Mouse (Mus musculus) erythroblast, adult 5-6 weeks (primary cell): ENCODE measurements around the gene Tnfsf14. TPM values are rescaled to one million over a fixed set of nuclear protein-coding genes. Genes with fewer than 3 reads are reported as not detected.

Experiments
- ATAC-seq: replicated peaks from 2 replicates; pipeline ENCODE4 v1.8.0; 2016; ENCODE audit warnings: moderate number of reproducible peaks, mild to moderate bottlenecking, moderate TSS enrichment, inconsistent platforms; ENCODE audit not compliant: poor library complexity, low FRiP score, severe bottlenecking
- total RNA-seq, 2 experiments: library from RNA; stranded (forward) in 1 of 2; stranded (reverse) in 1 of 2; fragments of 150-400 nt in 1 of 2; fragments of 200-764, 138-1000 nt in 1 of 2; gene quantifications; 2 replicates each; pipeline versions ENCODE4 v1.2.3 to v1.2.4; 2015 to 2017; ENCODE audit warnings: low replicate concordance in 2 of 2

The Tnfsf14 gene
- total RNA-seq, 2 experiments from 2014 or later, result 2.0 TPM; not detected in 1

- no peak for ATAC-seq
Observed at GRCm38 (mm10) chr17:57145115-57145514, 48.9 kb downstream of the Tnfsf14 start.

- ATAC-seq, result no peak
Observed at GRCm38 (mm10) chr17:57143704-57144103, 50.3 kb downstream of the Tnfsf14 start.

GRCm38 (mm10) chr17:57139708-57140107 is 54.3 kb downstream of the Tnfsf14 start:
- no peak for ATAC-seq

Other genes starting within 250 kb of the Tnfsf14 start
- gene Acer1, start 212.1 kb downstream of the Tnfsf14 start, total RNA-seq (2015; ENCODE audit: low replicate concordance), result not detected in 2 replicates
- gene Acer1, start 212.1 kb downstream of the Tnfsf14 start, total RNA-seq (2017; ENCODE audit: low replicate concordance), result not detected in 2 replicates
- 4.6 and 13.8 TPM in 2 replicates for gene Clpp, start 203.9 kb downstream of the Tnfsf14 start, total RNA-seq (2015; ENCODE audit: low replicate concordance)
- 6.6 and 9.6 TPM in 2 replicates for gene Clpp, start 203.9 kb downstream of the Tnfsf14 start, total RNA-seq (2017; ENCODE audit: low replicate concordance)
- gene Alkbh7, start 196.8 kb downstream of the Tnfsf14 start, total RNA-seq (2015; ENCODE audit: low replicate concordance), result not detected in 2 replicates
- 2.5 and 8.9 TPM in 2 replicates for gene Alkbh7, start 196.8 kb downstream of the Tnfsf14 start, total RNA-seq (2017; ENCODE audit: low replicate concordance)
- not detected in 2 replicates for gene Pspn, start 194.2 kb downstream of the Tnfsf14 start, total RNA-seq (2015; ENCODE audit: low replicate concordance)
- 1.5 TPM in 1 of 2 replicates, not detected in the other for gene Pspn, start 194.2 kb downstream of the Tnfsf14 start, total RNA-seq (2017; ENCODE audit: low replicate concordance)
- 18.3 and 33.9 TPM in 2 replicates for gene Gtf2f1, start 182.9 kb downstream of the Tnfsf14 start, total RNA-seq (2015; ENCODE audit: low replicate concordance)
- 34.3 and 59.5 TPM in 2 replicates for gene Gtf2f1, start 182.9 kb downstream of the Tnfsf14 start, total RNA-seq (2017; ENCODE audit: low replicate concordance)
- not detected in 2 replicates for gene Gm17949, start 182.7 kb downstream of the Tnfsf14 start, total RNA-seq (2015; ENCODE audit: low replicate concordance)
- gene Gm17949, start 182.7 kb downstream of the Tnfsf14 start, total RNA-seq (2017; ENCODE audit: low replicate concordance), result not detected in 2 replicates
- 32.9 and 37.6 TPM in 2 replicates for gene Khsrp, start 162.7 kb downstream of the Tnfsf14 start, total RNA-seq (2015; ENCODE audit: low replicate concordance)
- gene Khsrp, start 162.7 kb downstream of the Tnfsf14 start, total RNA-seq (2017; ENCODE audit: low replicate concordance), result 29.8 and 34.2 TPM in 2 replicates
- not detected in 2 replicates for gene Slc25a41, start 152.5 kb downstream of the Tnfsf14 start, total RNA-seq (2015; ENCODE audit: low replicate concordance)
- not detected in 2 replicates for gene Slc25a41, start 152.5 kb downstream of the Tnfsf14 start, total RNA-seq (2017; ENCODE audit: low replicate concordance)
- gene Crb3, start 135.1 kb downstream of the Tnfsf14 start, total RNA-seq (2015; ENCODE audit: low replicate concordance), result not detected in 2 replicates
- gene Crb3, start 135.1 kb downstream of the Tnfsf14 start, total RNA-seq (2017; ENCODE audit: low replicate concordance), result not detected in 2 replicates
- gene Slc25a23, start 134.3 kb downstream of the Tnfsf14 start, total RNA-seq (2015; ENCODE audit: low replicate concordance), result 2.9 and 3.3 TPM in 2 replicates
- 1.2 and 4.7 TPM in 2 replicates for gene Slc25a23, start 134.3 kb downstream of the Tnfsf14 start, total RNA-seq (2017; ENCODE audit: low replicate concordance)
- gene Dennd1c, start 115.7 kb downstream of the Tnfsf14 start, total RNA-seq (2015; ENCODE audit: low replicate concordance), result 16.7 and 25.0 TPM in 2 replicates
- gene Dennd1c, start 115.7 kb downstream of the Tnfsf14 start, total RNA-seq (2017; ENCODE audit: low replicate concordance), result 2.4 and 7.2 TPM in 2 replicates
- gene Tubb4a, start 106.4 kb downstream of the Tnfsf14 start, total RNA-seq (2015; ENCODE audit: low replicate concordance), result not detected in 2 replicates
- 0.14 TPM in 1 of 2 replicates, not detected in the other for gene Tubb4a, start 106.4 kb downstream of the Tnfsf14 start, total RNA-seq (2017; ENCODE audit: low replicate concordance)
- not detected in 2 replicates for gene Tnfsf9, start 88.9 kb downstream of the Tnfsf14 start, total RNA-seq (2015; ENCODE audit: low replicate concordance)
- gene Tnfsf9, start 88.9 kb downstream of the Tnfsf14 start, total RNA-seq (2017; ENCODE audit: low replicate concordance), result not detected in 2 replicates
- gene Cd70, start 44.4 kb downstream of the Tnfsf14 start, total RNA-seq (2015; ENCODE audit: low replicate concordance), result not detected in 2 replicates
- not detected in 2 replicates for gene Cd70, start 44.4 kb downstream of the Tnfsf14 start, total RNA-seq (2017; ENCODE audit: low replicate concordance)
- gene C3, start 34.0 kb upstream of the Tnfsf14 start, total RNA-seq (2015; ENCODE audit: low replicate concordance), result 214 and 227 TPM in 2 replicates
- gene C3, start 34.0 kb upstream of the Tnfsf14 start, total RNA-seq (2017; ENCODE audit: low replicate concordance), result 74.9 and 158 TPM in 2 replicates
- gene Gpr108, start 54.3 kb upstream of the Tnfsf14 start, total RNA-seq (2015; ENCODE audit: low replicate concordance), result 9.2 and 17.5 TPM in 2 replicates
- gene Gpr108, start 54.3 kb upstream of the Tnfsf14 start, total RNA-seq (2017; ENCODE audit: low replicate concordance), result 5.2 and 6.3 TPM in 2 replicates
- gene Trip10, start 55.3 kb upstream of the Tnfsf14 start, total RNA-seq (2015; ENCODE audit: low replicate concordance), result 0.42 and 3.1 TPM in 2 replicates
- 1.8 and 5.5 TPM in 2 replicates for gene Trip10, start 55.3 kb upstream of the Tnfsf14 start, total RNA-seq (2017; ENCODE audit: low replicate concordance)
- gene Vav1, start 84.9 kb upstream of the Tnfsf14 start, total RNA-seq (2015; ENCODE audit: low replicate concordance), result 22.9 and 30.5 TPM in 2 replicates
- gene Vav1, start 84.9 kb upstream of the Tnfsf14 start, total RNA-seq (2017; ENCODE audit: low replicate concordance), result 38.3 and 38.8 TPM in 2 replicates
- 24.2 and 34.1 TPM in 2 replicates for gene Adgre1, start 164.5 kb upstream of the Tnfsf14 start, total RNA-seq (2015; ENCODE audit: low replicate concordance)
- gene Adgre1, start 164.5 kb upstream of the Tnfsf14 start, total RNA-seq (2017; ENCODE audit: low replicate concordance), result 19.7 and 26.8 TPM in 2 replicates